Mouse (Mus musculus) gastrocnemius, postnatal 25 days (tissue): ENCODE data around the gene Fam133b. TPM values are rescaled to one million over a fixed set of nuclear protein-coding genes. Genes with fewer than 3 reads are reported as not detected.
A peak's percentile ranks its signal among the peaks of the same experiment; 100 is the strongest.
"Not testable (repeated sequence)": the region's sequence is repeated elsewhere in the genome, so short reads cannot be mapped to it uniquely, and the experiment has no call there.

Experiments
- DNase-seq: peaks from one replicate; pipeline ENCODE4 v3.0.0; 2022
- total RNA-seq, 2 experiments: library from RNA; stranded (reverse); gene quantifications; 1 replicate in 1 of 2; 2 replicates in 1 of 2; pipeline ENCODE4 v1.2.3; 2021

The Fam133b gene
- total RNA-seq, 2 experiments from 2014 or later, result 12.4 to 14.3 TPM

DNA sequence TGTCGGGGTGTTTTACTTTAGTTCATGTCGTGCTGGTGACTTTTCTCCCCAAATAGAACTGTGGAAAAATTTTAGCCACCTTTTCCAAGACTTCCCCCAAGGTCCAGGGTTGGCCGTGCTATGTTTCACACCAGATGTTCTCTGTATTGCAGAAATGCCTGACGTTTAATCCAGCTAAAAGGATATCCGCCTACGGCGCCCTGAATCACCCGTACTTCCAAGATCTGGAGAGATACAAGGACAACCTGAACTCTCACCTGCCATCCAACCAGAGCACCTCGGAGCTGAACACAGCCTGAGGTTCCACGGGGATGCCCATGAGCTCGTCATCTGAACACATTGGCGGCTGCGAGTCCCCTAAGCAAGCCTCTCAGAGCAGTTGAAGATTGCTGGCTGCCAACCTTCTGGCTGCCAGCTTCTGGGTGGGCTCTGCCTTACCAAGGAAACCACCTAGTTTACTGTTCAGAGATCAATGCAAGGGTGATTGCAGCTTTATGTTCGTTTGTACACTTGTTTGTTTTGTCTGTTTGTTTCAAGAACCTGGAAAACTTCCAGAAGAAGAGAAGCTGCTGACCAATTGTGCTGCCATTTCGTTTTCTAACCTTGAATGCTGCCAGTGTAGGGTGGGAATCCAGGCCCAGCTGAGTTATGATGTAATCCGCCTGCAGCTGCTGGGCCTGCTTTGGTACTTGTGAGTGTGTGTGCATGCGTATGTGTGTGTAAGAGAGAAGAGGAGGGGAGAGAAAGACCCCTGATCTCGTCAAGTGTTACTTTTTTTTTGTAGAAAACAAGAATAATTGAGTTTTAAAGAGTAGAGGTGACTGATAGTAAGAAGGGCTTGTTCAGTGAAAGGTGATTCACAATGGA lies 22.9 kb upstream of the Fam133b start:
- DNase-seq, result no peak

- DNase-seq, result no peak
These were observed 21.9 kb upstream of the Fam133b start for GRCm38 (mm10) chr5:3521741-3522140.

GRCm38 (mm10) chr5:3522826-3523225 lies 20.8 kb upstream of the Fam133b start:
- DNase-seq, result no peak

- DNase-seq, result no peak
These were observed 16.5 kb upstream of the Fam133b start for GRCm38 (mm10) chr5:3527041-3527691.

- no peak for DNase-seq
These were observed 13.9 kb upstream of the Fam133b start for GRCm38 (mm10) chr5:3529585-3530189.

GRCm38 (mm10) chr5:3532048-3532447 lies 11.6 kb upstream of the Fam133b start:
- DNase-seq, result not testable (repeated sequence)

DNA sequence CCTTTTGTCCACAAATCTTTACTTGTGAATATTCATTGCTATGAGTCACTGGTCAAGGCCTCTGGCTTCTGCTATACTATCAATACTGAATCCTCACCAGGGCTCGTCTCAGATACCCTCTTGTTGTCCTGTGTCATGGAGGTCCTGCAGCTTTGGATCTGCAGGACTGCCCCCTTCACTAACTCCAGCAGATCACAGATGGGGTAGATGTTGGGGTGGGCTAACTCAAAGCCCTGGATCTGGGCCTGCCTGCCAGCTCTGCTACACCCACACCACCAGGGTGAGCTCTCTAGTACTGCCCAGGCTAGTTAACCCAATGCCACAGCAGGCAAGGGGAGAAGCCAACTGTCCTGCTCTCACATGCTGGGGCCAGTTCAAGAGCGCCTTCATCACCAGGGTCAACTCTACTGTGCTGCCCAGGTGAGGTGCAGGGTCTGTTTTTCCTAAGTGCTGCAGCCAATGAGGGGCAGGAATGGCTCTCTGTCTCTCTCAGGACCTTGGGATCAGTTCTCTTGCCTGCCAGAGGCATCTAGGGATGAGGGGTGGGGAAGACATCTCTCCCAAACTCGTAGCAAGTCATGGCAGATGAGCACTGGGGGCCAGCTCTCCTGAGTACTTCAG lies 6.9 kb upstream of the Fam133b start:
- DNase-seq, result no peak

GRCm38 (mm10) chr5:3538505-3539472 lies 4.8 kb upstream of the Fam133b start:
- DNase-seq, result no peak

GRCm38 (mm10) chr5:3541871-3542270 lies 1.8 kb upstream of the Fam133b start:
- DNase-seq, result no peak

DNA sequence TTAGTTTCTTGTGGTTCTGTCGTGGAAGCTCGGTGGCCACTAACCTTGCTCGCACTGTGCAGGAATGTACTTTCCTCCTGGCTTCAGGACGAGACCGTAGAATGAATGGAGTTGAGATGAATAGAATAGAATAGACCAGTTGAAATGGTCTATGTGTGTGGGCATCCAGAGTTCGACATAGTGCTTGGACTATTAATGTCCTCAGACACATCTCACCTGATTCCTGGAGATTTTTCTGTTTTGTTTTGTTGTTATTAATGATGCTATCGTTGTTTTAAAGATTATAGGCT lies 792 bp downstream of the Fam133b start:
- no peak for DNase-seq

DNA sequence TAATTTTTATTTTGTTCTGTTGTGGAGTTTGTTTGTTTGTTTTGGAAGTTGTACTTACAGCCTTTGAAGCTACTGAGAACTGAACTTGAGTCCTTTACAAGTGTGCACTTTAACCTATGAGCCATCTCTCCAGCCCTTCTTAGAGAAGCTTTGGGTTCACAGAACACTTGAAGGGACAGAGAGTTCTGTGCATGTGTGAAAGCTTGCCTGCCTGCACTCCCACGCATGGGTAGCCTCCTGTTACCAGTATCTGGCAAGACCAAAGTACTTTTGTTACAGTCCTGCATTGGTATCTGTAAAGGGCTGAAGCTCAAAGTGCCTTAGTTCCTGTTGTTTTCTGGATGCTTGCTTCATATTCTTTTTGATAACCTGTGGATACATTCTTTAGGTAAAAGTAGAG lies 2.6 kb downstream of the Fam133b start:
- DNase-seq, result no peak

DNA sequence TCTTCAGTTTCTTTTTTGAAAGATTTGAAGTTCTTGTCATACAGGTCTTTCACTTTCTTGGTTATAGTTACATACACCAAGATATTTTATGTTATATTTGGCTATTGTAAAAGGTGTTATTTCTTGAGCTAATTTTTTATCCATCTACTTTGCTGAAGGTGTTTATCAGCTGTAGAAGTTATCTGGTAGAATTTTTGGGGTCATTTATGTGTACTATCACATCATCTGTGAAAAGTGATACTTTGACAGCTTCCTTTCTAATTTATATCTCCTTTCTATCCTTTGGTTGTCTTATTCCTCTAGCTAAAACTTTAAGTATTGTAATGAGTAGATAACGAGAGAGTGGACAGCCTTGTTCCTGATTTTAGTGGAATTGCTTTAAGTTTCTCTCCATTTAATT lies 7.8 kb downstream of the Fam133b start:
- DNase-seq, result no peak

DNA sequence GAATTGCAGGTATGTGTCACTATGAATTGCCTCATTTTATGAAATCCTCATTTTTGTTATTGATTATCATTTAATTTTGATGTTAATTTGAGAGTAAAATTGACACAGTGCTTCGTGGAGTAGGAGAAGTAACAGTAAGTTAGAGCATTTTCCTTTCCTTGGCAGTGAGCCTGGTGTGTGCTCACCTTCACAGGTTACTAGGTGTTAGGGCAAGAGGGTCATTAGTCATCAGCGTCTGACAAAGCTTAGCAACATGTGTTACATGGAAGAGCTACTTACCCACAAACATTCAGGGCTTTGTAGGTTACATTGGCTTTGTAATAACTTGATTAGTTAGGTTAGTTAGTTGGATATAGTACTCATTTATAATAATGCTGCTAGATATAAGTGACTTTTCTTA lies 10.6 kb downstream of the Fam133b start:
- DNase-seq, result no peak

- DNase-seq, result no peak
These were observed 27.6 kb downstream of the Fam133b start, which contains the start of gene 1700109H08Rik for GRCm38 (mm10) chr5:3571266-3571665. Gene 1700109H08Rik, plus strand, starts transcription at chr5:3571566.

- no peak for DNase-seq
These were observed 31.2 kb downstream of the Fam133b start for GRCm38 (mm10) chr5:3574825-3575224.

- DNase-seq, result no peak
These were observed 34.3 kb downstream of the Fam133b start for GRCm38 (mm10) chr5:3577939-3578338.

GRCm38 (mm10) chr5:3579066-3579465 lies 35.4 kb downstream of the Fam133b start:
- DNase-seq, result no peak

- DNase-seq, result peak; percentile 96
These were observed 52.2 kb downstream of the Fam133b start, which contains the start of gene Pex1 for GRCm38 (mm10) chr5:3595693-3596398. Gene Pex1, plus strand, starts transcription at chr5:3596066.

GRCm38 (mm10) chr5:3596399-3596766 lies 52.8 kb downstream of the Fam133b start, which contains the start of gene Rbm48:
Gene Rbm48, minus strand, starts transcription at chr5:3596585.
- DNase-seq, result peak; percentile 78

- DNase-seq, result no peak
These were observed 53.5 kb downstream of the Fam133b start for GRCm38 (mm10) chr5:3597171-3597570.

DNA sequence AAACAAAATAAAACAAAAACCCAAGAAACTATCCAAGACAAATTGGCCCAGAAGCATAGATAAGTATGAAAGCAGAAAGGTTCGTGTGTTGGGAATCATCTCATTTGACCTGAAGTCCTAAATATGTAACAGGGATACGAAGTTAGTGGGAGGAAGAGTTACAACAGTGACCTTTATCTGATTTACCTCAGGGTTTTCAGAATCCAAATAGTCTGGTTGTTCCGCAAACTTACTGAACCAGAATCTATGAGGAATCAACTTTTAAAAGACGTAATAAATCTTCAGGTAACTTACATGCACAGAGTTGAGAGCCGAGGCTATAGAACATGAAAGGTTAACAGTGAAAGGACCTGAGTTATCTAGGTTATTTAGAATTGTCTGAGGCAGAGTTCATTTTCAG lies 55.1 kb downstream of the Fam133b start:
- no peak for DNase-seq
